Mouse (Mus musculus): ENCODE results near the gene A430005L14Rik.

DNA sequence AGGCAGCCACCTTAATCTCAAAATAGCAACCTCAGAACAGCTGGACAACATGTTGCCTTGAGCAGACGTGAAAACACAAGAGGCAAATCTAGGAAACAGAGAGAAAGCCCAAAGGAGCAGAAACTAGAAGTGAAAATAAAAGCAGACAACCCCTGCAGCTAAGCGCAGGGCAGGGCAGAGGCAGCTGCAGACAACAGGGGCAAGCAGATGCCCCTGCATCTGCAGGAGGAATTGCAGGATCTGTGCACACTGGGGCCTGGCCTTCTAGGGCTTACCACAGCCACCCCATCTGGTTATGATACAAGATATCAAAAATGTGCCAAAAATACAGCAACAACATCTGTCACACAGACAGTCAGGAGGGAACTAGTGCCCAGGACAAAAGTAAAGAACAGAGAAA lies 10.5 kb downstream of the A430005L14Rik start:
- TF ChIP-seq CTCF (IDR thresholded peaks at IDR 0.05; ENCODE audit: low read depth) (no peak), EP300 (IDR thresholded peaks at IDR 0.05; ENCODE audit: low read depth) (no peak)

All from liver, postnatal 0 days (tissue).